Mouse (Mus musculus) olfactory bulb, adult 2 months (tissue): ENCODE measurements at regions not wholly inside any gene's neighbourhood (a gene's known extent, or its start where the extent isn't known, plus 50 kb on each side); places are given as distances from the start of the nearest gene placed in this dataset.
A peak's percentile ranks its signal among the peaks of the same experiment; 100 is the strongest.

Source experiments
- H3K27ac ChIP-seq: fragments of 200-500 bp; 2 replicates; pipeline ENCODE4 v1.5.1; 2012; ENCODE audit warnings: low read depth, low read length; ENCODE audit not compliant: insufficient read depth
- H3K4me1 ChIP-seq: fragments of 200-500 bp; 2 replicates; pipeline ENCODE4 v1.6.1; 2012; ENCODE audit warnings: low read length; ENCODE audit not compliant: control insufficient read depth, insufficient read depth
- H3K4me3 ChIP-seq: fragments of 200-500 bp; 2 replicates; pipeline ENCODE4 v1.5.1; 2012; ENCODE audit warnings: mild to moderate bottlenecking, low read depth, low read length, moderate library complexity; ENCODE audit not compliant: insufficient read depth
- CTCF ChIP-seq: fragments of 200-500 bp; IDR thresholded peaks from 2 replicates; pipeline ENCODE4 v1.5.1; 2012; ENCODE audit warnings: low read depth, mild to moderate bottlenecking, low read length, moderate library complexity; ENCODE audit not compliant: insufficient read depth
- POLR2A ChIP-seq: fragments of 200-500 bp; IDR thresholded peaks from 2 replicates; pipeline ENCODE4 v1.6.1; 2012; ENCODE audit warnings: mild to moderate bottlenecking, low read depth, low read length, moderate library complexity; ENCODE audit not compliant: insufficient read depth
- WGBS: fragments of 180-500 bp; shearing (Covaris S2); methylation state at CpG from one replicate; pipeline ENCODE4 v1.1.7; 2018; 5-methylcytosine and 5-hydroxymethylcytosine counted together

- H3K27ac ChIP-seq, result no peak overlapping the region
- no peaks in the 10 kb centered on the region for H3K4me1 ChIP-seq
- 3% methylated on average over 58 of the region's 59 CpGs for WGBS
- peak overlapping the region; percentile 51 for H3K4me3 ChIP-seq
- TF ChIP-seq POLR2A (no peak), CTCF (no peak)
Observed at GRCm38 (mm10) chr3:143100810-143101645, 219.2 kb upstream of the Pkn2 start.

- Histone ChIP-seq H3K4me3 (no peak overlapping the region), H3K27ac (no peak overlapping the region), H3K4me1 (no peaks in the 10 kb centered on the region)
- 65% methylated on average over 7 of the region's 7 CpGs for WGBS
- TF ChIP-seq CTCF, result no peak
- no peak for TF ChIP-seq POLR2A
Observed at GRCm38 (mm10) chr3:143100203-143100602, 218.4 kb upstream of the Pkn2 start.

DNA sequence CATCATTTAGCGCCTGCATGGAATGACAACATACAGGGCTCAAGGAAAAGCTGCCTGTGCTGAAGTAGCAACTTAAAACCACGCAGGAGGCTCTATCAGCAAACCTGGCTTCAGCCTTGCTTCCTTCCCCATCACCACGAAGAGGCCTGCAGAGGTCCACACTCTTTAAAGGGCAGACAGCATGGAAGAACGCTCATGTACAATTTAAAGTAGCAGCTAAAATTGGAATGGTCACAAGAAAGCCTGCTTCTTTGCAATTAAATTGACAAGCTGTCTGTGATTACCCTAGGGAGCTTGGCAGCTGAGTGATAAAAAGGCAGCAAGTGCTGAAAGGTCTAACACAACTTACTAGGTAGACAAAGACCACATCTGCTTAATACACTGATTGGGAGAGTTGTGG, 210.4 kb upstream of the Pkn2 start:
- WGBS, result 68% methylated on average over 4 of the region's 4 CpGs
- H3K27ac ChIP-seq, result no peak overlapping the region
- H3K4me1 ChIP-seq, result no peaks in the 10 kb centered on the region
- TF ChIP-seq CTCF (no peak), POLR2A (no peak)
- no peak overlapping the region for H3K4me3 ChIP-seq

- H3K4me3 ChIP-seq, result no peak overlapping the region
- TF ChIP-seq POLR2A, result no peak
- no peak for TF ChIP-seq CTCF
- no peak overlapping the region for H3K27ac ChIP-seq
- H3K4me1 ChIP-seq, result no peaks in the 10 kb centered on the region
- WGBS, result 80% methylated on average over 9 of the region's 9 CpGs
Observed at GRCm38 (mm10) chr3:143090886-143091285, 209.1 kb upstream of the Pkn2 start.

DNA sequence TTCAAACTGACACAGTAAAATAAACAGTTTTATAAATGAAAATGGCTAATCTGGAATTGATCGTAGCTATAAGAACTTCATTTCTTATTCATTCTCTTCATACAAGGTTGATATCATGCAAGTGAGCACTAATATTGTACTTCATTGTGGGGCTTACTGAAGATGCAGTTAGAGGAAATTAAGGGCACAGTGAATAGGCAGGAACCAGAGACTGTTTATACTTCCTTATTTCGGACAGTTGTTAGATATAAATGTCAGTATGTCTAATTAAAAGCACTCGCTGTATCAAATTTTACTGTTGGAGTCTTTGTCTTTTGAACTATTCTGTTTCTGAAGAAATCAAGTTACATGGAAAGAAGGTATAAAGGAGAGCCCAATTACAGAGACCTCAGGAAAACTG, 208.5 kb upstream of the Pkn2 start:
- H3K27ac ChIP-seq, result no peak overlapping the region
- 93% methylated on average over 3 of the region's 3 CpGs for WGBS
- no peaks in the 10 kb centered on the region for H3K4me1 ChIP-seq
- TF ChIP-seq POLR2A (no peak), CTCF (no peak)
- H3K4me3 ChIP-seq, result no peak overlapping the region

- no peak overlapping the region for H3K4me3 ChIP-seq
- TF ChIP-seq CTCF (no peak), POLR2A (no peak)
- WGBS, result 77% methylated on average over 3 of the region's 3 CpGs
- H3K27ac ChIP-seq, result no peak overlapping the region
- H3K4me1 ChIP-seq, result no peaks in the 10 kb centered on the region
Observed at GRCm38 (mm10) chr3:143087786-143088185, 206.0 kb upstream of the Pkn2 start.

DNA sequence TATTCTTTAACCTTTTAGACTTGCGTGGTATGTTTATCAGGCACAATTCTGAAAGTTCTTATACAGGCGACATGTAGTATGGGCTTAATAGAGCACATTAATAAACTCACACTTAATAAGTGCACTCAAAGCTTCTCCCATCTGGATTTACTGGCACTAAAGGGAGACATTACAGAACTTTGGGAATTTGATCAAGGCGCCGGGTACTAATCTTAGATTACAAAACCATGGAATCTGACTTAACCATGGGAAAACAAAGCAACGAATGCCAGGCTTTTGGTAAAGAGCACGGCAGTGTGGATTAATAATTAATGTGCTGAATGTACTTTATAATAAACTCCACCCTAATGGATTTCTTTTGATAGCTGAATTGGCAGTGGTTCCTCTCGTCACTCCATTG, 196.5 kb upstream of the Pkn2 start:
- 85% methylated on average over 7 of the region's 7 CpGs for WGBS

GRCm38 (mm10) chr3:143071839-143072373, 190.1 kb upstream of the Pkn2 start:
- 77% methylated on average over 4 of the region's 4 CpGs for WGBS
- H3K27ac ChIP-seq, result no peak overlapping the region
- TF ChIP-seq CTCF, result no peak
- no peak for TF ChIP-seq POLR2A
- no peaks in the 10 kb centered on the region for H3K4me1 ChIP-seq
- H3K4me3 ChIP-seq, result no peak overlapping the region

More for the DNA sequence above, 196.5 kb upstream of the Pkn2 start:
- Histone ChIP-seq H3K4me3 (no peak overlapping the region), H3K4me1 (no peaks in the 10 kb centered on the region), H3K27ac (no peak overlapping the region)
- TF ChIP-seq CTCF (no peak), POLR2A (no peak)

GRCm38 (mm10) chr3:143054858-143055257, 173.1 kb upstream of the Pkn2 start:
- TF ChIP-seq POLR2A (no peak), CTCF (no peak)
- H3K4me3 ChIP-seq, result no peak overlapping the region

More at GRCm38 (mm10) chr3:143054858-143055257, 173.1 kb upstream of the Pkn2 start:
- 95% methylated on average over 3 of the region's 3 CpGs for WGBS
- no peak overlapping the region for H3K27ac ChIP-seq
- no peaks in the 10 kb centered on the region for H3K4me1 ChIP-seq
